Mouse (Mus musculus) CH12.LX (cell line): Measurements from ENCODE around the gene Nat8f7. TPM values are rescaled to one million over a fixed set of nuclear protein-coding genes. Genes with fewer than 3 reads are reported as not detected.
A peak's percentile ranks its signal among the peaks of the same experiment; 100 is the strongest.
"Not testable (repeated sequence)": the region's sequence is repeated elsewhere in the genome, so short reads cannot be mapped to it uniquely, and the experiment has no call there.

ENCODE experiments used
- DNase-seq: peaks from one replicate; pipeline ENCODE4 v3.0.0-alpha.2; 2013; ENCODE audit errors: extremely low read depth
- H3K27ac ChIP-seq: 2 replicates; pipeline ENCODE4 v1.5.1; 2012; ENCODE audit warnings: low read depth, mild to moderate bottlenecking, control low read depth, moderate library complexity; ENCODE audit not compliant: insufficient read depth
- H3K27me3 ChIP-seq: replicated peaks from 2 replicates; pipeline ENCODE3; 2012; ENCODE audit warnings: inconsistent platforms
- H3K36me3 ChIP-seq, 2 experiments: replicated peaks in 1 of 2; 2 replicates each; pipeline versions ENCODE3 to v1.6.1; 2012; ENCODE audit warnings: inconsistent platforms in 1 of 2, low read length in 1 of 2, mild to moderate bottlenecking in 1 of 2, mixed read lengths in 1 of 2, moderate library complexity in 1 of 2; ENCODE audit not compliant: control insufficient read depth in 1 of 2, insufficient read depth in 1 of 2
- H3K4me1 ChIP-seq, 2 experiments: 2 replicates each; pipeline ENCODE4 v1.6.1; 2012; ENCODE audit warnings: inconsistent platforms in 1 of 2, moderate library complexity in 1 of 2; ENCODE audit not compliant: insufficient read depth in 2 of 2, control insufficient read depth in 1 of 2
- H3K4me2 ChIP-seq: 2 replicates; pipeline ENCODE4 v1.6.1; 2012; ENCODE audit warnings: low read depth, mild to moderate bottlenecking, control low read depth; ENCODE audit not compliant: poor library complexity, insufficient read depth, severe bottlenecking
- H3K4me3 ChIP-seq, 3 experiments: fragments of 150-350 bp in 1 of 3; sonication (generic) in 1 of 3; replicated peaks in 1 of 3; 2 replicates each; pipeline versions ENCODE3 to v1.5.1; 2011 to 2012; ENCODE audit warnings: low read depth in 2 of 3, low read length in 2 of 3, mild to moderate bottlenecking in 2 of 3, moderate library complexity in 2 of 3, control low read depth in 1 of 3, improper control_type of control experiment in 1 of 3, inconsistent platforms in 1 of 3, mixed read lengths in 1 of 3; ENCODE audit not compliant: poor library complexity in 1 of 3
- H3K79me2 ChIP-seq: replicated peaks from 2 replicates; pipeline ENCODE4 v1.6.1; 2012; ENCODE audit warnings: mild to moderate bottlenecking, moderate library complexity; ENCODE audit not compliant: control insufficient read depth, poor library complexity, insufficient read depth, severe bottlenecking; ENCODE audit errors: extremely low read depth
- H3K9ac ChIP-seq: 2 replicates; pipeline ENCODE4 v1.6.1; 2012; ENCODE audit warnings: low read depth, mild to moderate bottlenecking, control low read depth, moderate library complexity; ENCODE audit not compliant: insufficient read depth
- H3K9me3 ChIP-seq: replicated peaks from 2 replicates; pipeline ENCODE3; 2012; ENCODE audit warnings: low read length, inconsistent platforms, mixed read lengths
- CTCF ChIP-seq, 2 experiments: IDR thresholded peaks in 1 of 2; conservative IDR thresholded peaks in 1 of 2; 2 replicates each; pipeline ENCODE4 v1.5.1; 2011 to 2012; ENCODE audit warnings: low read depth in 2 of 2, low read length in 2 of 2, improper control_type of control experiment in 1 of 2, inconsistent platforms in 1 of 2, mild to moderate bottlenecking in 1 of 2, moderate library complexity in 1 of 2
- dilution Hi-C: fragments of 300-500 bp; cut with MboI; formaldehyde crosslinking; loops from 2 replicates; pipeline ENCODE4 v1.14.3; 2020; ENCODE audit warnings: low sequenced_read_pairs; ENCODE audit not compliant: extremely low pct_unique_long_range_greater_than_20kb, extremely low pct_ligation_motif_present
- in situ Hi-C: fragments of 300-500 bp; cut with MboI; formaldehyde crosslinking; loops from 3 replicates; pipeline ENCODE4 v1.14.3; 2019; ENCODE audit warnings: low sequenced_read_pairs, low pct_ligation_motif_present, low pct_unique_long_range_greater_than_20kb, mixed read lengths
- polyA plus RNA-seq: library from polyadenylated mRNA; unstranded; fragments of >175 nt; gene quantifications from 2 replicates; pipeline ENCODE4 v1.2.1, GENCODE M21; 2012; ENCODE audit warnings: low read depth; ENCODE audit not compliant: insufficient read length
- total RNA-seq, 2 experiments: library from RNA; depleted of rRNA; stranded (reverse); fragments of 300-350 nt in 1 of 2; fragments of >200 nt in 1 of 2; gene quantifications; 2 replicates each; pipeline ENCODE4 v1.2.3; 2012 to 2014

The Nat8f7 gene
- not detected in 2 replicates for total RNA-seq (2012; rRNA removed)
- total RNA-seq (2014; rRNA removed) = not detected in 2 replicates
- not detected in 2 replicates for polyA plus RNA-seq

DNA sequence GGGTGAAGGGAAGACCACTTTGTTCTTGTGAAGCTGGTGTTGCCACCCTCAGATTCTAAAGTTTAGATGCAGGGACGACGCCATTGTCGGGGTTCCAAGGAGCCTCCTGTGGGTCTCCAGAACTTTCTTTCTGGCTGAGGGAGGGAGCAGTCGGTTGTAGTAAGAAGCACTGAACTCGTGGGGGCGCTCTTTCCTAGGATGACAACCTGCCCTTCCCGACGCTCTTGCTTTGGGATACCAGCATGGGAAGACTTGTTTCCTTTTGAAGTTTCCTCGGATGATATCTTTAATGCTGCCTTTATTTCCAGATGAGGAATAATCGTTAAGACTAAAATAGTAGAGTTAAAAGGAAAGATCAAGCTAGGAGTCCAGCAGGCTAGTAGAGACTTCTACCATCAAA, at the start of gene Nat8f7:
Nat8f7 (minus strand) TSS at position 101 of the 400 bp plus-strand sequence.
- dilution Hi-C loops, in situ Hi-C loops: not testable (repeated sequence)

DNA sequence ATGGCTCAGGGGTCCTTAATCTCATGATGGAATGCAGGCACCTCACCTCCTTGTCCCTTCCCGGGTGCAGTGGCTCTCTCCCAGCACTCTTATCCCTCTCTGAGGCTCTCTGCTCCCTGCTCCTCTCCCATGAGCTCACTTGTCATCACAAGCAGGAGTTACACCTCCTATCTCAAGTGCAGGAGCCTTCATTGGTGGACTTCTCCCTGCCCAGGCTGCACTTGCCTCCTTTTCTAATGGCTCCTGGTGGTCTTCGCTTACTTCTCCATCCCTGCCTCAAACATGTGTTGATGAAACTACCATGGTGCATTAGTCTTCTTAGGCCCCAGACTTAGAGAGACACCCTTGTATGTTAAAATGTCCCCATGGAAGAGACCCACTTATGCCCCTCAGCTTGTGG, 49.7 kb upstream of the Nat8f7 start:
- H3K4me3 ChIP-seq, H3K4me1 ChIP-seq, H3K4me2 ChIP-seq, DNase-seq, H3K9ac ChIP-seq, H3K9me3 ChIP-seq, in situ Hi-C loops, H3K79me2 ChIP-seq, H3K27ac ChIP-seq, H3K36me3 ChIP-seq, H3K27me3 ChIP-seq, dilution Hi-C loops: not testable (repeated sequence)

More for the DNA sequence above, at the start of gene Nat8f7:
- 0 out of 4 replicates have a peak, but pooled peaks of 1 of the 2 experiments have one; percentile 20 for TF ChIP-seq CTCF (conservative IDR thresholded peaks at IDR 0.05 in 1 of 2, IDR thresholded peaks at IDR 0.05 in 1 of 2; ENCODE audit: low read depth in 2 of 2, low read length in 2 of 2)
- H3K4me2 ChIP-seq, H3K27ac ChIP-seq, DNase-seq, H3K4me3 ChIP-seq, H3K9ac ChIP-seq, H3K9me3 ChIP-seq, H3K79me2 ChIP-seq, H3K4me1 ChIP-seq, H3K36me3 ChIP-seq, H3K27me3 ChIP-seq: not testable (repeated sequence)

DNA sequence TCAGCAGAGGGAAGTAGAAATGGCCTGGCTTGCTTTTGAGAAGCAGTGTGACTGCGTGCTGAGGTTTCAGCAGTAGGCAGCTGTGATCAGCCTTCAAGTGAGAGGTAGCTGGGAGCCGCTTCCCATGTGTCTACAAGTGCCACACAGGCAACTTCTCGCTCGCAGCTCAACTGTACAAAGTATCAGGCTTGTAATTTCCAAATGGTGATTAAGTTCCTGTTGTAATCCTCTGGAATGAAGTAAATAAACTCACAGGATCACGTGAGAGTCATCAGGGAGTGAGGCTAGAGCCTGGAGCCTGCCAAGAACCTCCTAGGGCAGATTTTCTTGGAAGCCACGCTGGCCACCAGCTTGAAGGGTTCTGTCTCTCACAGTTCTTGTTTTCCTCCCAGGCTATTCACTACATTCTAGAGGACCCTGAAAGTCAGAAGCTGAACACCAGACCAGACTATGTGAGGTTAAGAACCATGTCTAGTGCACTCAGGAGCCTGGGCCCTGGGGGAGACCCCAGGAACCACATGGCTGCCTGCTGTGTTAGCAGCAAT, 42.8 kb upstream of the Nat8f7 start:
- H3K79me2 ChIP-seq, DNase-seq, in situ Hi-C loops: not testable (repeated sequence)

DNA sequence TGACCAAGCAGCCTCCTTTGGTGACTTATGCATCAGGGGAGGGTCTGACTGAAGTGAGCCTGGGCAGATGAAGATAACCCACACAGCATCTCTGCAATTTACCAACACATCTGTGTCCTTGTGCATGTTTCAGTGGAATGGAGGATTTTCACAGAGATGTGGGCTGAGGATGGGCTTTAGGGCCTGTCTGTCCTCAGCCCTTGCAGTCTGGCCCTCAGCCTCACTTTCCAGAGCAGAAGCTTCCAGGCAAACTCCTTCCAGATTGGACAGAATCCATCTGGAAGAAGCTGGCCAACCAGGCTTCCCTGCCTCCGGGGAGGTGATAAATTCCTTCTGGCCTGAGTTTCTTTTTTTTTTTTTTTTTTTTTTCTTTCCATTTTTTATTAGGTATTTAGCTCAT, 3.4 kb downstream of the Nat8f7 start:
- H3K4me1 ChIP-seq, H3K27ac ChIP-seq, H3K4me3 ChIP-seq, H3K9ac ChIP-seq, DNase-seq, H3K9me3 ChIP-seq, dilution Hi-C loops, H3K79me2 ChIP-seq, H3K4me2 ChIP-seq, in situ Hi-C loops, H3K36me3 ChIP-seq, H3K27me3 ChIP-seq: not testable (repeated sequence)

More for the DNA sequence above, 42.8 kb upstream of the Nat8f7 start:
- dilution Hi-C loops, H3K4me2 ChIP-seq, H3K27me3 ChIP-seq, H3K4me3 ChIP-seq, H3K9me3 ChIP-seq, H3K9ac ChIP-seq, H3K4me1 ChIP-seq, H3K27ac ChIP-seq, H3K36me3 ChIP-seq: not testable (repeated sequence)

DNA sequence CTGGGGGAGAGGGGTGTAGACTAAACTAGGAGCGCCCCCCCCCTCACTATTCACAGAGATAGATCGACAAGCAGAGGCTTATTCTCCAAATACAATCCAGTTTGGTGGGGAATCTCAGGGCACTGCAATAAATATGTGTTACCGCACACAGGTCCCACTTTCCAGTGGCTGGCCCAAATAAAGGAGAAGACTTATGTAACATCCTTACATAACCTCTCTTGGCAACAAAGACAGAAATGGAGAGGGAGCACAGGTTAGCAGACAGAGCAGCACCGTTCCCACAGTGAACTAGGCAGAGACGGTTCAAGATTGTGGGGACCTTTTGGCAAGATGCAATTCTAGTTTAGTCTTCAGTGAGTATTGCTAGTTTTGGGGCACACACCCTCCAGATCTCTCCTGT, 3.8 kb downstream of the Nat8f7 start:
- H3K79me2 ChIP-seq, H3K27ac ChIP-seq, H3K4me3 ChIP-seq, H3K4me2 ChIP-seq, H3K27me3 ChIP-seq, H3K9me3 ChIP-seq, in situ Hi-C loops, H3K4me1 ChIP-seq, DNase-seq, H3K36me3 ChIP-seq, H3K9ac ChIP-seq, dilution Hi-C loops: not testable (repeated sequence)

DNA sequence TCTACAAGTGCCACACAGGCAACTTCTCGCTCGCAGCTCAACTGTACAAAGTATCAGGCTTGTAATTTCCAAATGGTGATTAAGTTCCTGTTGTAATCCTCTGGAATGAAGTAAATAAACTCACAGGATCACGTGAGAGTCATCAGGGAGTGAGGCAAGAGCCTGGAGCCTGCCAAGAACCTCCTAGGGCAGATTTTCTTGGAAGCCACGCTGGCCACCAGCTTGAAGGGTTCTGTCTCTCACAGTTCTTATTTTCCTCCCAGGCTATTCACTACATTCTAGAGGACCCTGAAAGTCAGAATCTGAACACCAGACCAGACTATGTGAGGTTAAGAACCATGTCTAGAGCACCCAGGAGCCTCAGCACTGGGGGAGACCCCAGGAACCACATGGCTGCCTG, 11.1 kb downstream of the Nat8f7 start:
- H3K4me2 ChIP-seq, H3K4me3 ChIP-seq, H3K27ac ChIP-seq, H3K27me3 ChIP-seq, H3K4me1 ChIP-seq, H3K9me3 ChIP-seq, H3K9ac ChIP-seq, H3K79me2 ChIP-seq, DNase-seq, H3K36me3 ChIP-seq, in situ Hi-C loops, dilution Hi-C loops: not testable (repeated sequence)
